Mouse (Mus musculus): ENCODE measurements at regions not wholly inside any gene's neighbourhood (a gene's known extent, or its start where the extent isn't known, plus 50 kb on each side); places are given as distances from the start of the nearest gene placed in this dataset.

DNA sequence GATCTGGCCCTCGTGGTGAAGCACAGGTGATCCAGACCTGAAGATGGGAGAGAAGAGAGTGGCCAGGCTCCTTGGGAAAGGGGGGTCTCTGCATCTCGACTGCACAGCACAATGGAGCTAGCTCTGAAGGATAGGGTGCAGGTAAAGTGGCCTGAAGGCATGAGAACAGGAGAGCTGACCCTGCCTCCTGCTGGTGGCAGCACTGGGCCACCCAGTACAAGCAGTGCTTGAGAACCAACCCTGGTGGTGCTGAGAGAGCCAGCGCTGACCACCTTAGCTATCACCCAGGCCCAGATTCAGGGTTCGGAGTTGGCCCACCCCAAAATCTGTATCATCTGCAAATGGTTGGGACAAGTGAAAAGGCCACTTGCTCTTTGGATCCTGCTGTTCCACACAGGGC, 66.2 kb downstream of the A730009L09Rik start:
- no peak for DNase-seq (ENCODE audit: low read depth, low spot score)

DNA sequence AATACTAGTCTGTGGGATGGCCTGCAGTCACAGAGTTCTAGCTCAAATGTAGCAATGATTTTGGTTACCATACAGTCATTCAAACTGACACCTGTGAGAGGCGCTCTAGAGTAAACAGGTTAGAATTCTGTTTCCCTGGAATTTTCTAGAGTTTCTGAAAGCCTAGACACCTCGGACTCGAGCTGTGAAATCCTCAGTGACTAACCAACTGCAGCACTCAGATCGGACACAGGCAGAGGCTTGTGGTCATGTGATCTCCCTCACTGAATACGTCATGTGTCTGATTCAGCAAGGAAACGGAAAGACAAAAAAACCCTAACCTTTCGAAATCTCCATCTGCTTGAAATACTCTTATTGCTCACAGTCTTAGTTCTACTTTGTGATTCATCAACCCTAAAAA, 68.4 kb downstream of the A730009L09Rik start:
- no peak for DNase-seq (ENCODE audit: low read depth, low spot score)

DNA sequence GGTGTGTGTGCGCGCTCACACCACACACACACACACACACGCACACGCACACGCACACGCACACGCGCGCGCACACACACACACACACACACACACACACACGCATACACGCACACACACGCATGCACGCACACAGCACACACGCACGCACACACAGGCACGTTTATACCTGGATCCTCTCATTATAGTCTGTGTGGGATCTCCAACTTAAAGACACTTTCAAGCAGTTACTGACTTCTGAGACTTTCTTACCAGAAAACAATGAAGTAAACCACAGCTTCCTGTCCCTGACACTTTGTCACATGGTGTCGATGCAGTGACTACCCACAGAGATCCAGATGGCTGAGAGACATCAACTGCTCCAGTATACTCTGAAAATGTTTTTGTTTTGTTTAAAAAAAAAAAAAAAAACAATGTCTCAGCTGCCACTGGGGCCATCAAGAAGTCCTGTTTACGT, 68.9 kb downstream of the A730009L09Rik start:
- DNase-seq (ENCODE audit: low read depth, low spot score), result no peak

DNA sequence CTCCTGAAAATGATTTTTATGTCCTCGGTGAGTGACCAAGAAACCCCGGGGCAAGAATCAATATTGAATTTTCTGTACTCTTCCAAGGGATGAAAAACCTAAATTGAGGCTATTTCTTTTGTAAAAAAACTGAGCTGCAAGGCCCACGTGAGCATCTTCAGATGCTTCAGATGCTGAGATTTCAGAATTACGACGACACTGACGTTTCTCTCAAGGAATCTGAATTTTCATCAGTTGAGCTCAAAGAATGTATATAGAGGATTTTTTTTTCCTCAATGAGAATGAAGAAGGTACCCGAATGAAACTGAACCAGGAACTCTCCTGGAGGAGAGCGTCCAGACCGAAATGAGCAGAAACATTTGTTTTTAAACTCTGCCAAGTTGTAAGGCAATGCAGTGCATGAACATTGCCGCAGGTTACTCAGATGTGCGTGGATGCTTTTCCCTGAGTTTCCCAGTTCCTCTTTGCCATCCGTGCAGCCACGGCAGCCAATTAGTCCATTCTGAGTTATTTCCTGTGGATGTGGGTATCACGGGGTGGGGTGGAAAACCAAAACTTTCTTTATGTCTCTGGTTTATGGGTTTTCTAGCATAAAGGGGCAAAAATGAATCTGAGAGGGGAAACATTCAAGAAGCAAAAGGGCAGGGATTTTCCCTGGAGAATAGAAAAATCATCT, 69.9 kb downstream of the A730009L09Rik start:
- DNase-seq (ENCODE audit: low read depth, low spot score), result no peak

DNA sequence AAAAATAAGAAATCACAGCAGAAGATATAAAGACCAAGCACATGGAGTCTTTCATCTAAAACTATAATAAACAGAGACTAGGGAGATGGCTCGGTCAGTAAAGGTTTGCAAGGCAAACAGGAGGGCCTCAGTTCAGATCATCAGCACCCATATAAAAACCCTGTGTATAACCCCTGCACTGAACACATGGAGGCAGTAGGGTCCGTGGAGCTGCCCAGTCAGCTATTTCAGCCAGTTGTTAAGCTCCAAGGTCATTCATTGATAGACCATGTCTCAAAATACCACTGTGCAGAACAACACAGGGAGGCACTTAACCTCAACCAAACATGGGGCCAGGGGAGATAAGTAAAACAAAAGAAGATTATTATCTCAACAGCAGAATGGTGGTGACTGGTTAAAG, 78.1 kb downstream of the A730009L09Rik start:
- DNase-seq (ENCODE audit: low read depth, low spot score), result no peak

DNA sequence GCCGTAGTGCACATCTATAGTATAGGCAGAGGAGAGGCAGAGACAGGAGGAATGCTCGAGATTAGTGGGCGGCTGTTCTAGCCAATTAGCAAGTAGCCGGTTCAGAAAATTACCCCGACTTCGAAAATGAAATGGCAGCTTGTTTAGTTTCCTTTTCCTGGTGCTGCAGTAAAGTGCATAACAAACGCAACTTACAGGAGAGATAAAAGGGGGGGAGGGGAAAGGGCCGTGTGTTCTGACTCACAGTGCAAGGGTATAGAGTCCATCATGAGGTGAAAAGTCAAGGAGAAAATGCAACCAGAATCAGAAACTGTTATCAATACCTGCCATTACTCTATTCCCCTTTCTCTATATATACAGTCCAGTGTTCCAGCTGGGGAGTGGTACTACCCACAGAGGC, 88.0 kb downstream of the A730009L09Rik start:
- DNase-seq (ENCODE audit: low read depth, low spot score), result no peak

DNA sequence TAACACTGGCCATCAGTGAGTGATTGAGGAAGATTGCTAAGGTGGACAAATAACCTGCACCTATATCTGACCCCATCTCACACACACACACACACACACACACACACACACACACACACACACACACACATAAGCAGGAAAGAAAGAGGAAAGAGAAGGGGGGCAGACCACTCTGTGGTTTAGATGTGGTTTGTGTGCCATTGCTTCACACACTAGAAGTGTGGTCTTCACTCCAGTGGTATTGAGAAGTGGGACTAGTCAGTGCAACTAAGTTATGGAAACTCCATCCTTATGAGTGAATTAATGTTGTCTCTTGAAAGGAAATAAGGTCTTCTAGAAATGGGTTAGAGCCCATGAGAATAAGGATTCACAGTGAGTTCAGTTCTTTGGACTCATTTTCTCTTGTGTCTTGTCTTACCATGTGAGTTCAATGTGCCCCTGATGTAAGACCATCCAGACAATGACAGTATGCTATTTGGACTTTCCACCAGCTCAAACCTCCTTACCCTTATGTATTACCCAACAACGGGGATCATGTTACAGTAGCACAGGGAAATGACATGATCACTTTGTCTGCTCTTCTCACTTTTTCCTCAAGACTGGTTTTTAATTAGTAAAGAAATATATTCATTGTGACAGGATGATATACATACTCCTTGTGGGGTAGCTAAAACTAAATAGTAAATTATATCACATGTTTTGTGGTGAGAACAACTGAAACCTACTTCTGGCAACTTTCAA, 88.7 kb downstream of the A730009L09Rik start:
- DNase-seq (ENCODE audit: low read depth, low spot score), result no peak

DNA sequence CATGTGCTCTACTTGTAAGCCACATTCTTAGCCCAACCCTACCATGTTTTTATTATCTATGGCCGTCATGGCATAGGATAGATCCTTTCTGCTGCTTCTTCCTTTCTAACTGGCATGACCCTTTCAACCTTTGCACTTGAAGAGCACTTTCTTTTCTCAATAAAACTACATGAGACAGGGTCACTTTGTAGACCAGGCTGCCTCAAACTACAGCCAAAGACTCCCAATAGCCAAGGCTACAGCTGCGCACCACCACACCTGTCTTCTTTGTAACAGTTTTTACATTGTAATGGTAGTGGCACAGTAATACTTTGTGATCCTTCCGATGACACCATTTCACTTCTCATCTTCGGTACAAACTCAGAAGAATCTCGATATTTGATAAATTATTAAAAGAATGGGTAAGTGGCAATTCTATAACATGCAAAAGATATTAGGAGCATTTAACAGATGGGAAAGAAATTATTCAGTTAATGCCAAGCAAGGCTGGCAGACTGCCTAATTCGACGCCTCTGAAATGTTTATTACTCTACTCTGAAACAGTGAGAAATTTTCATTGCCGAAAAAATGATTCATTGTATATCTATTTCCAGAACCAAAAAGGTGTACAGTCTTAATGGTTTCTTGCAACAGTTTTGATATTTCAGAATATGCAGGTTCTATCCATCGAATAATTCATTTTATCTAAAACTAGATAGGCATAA, 89.5 kb downstream of the A730009L09Rik start:
- DNase-seq (ENCODE audit: low read depth, low spot score), result no peak

DNA sequence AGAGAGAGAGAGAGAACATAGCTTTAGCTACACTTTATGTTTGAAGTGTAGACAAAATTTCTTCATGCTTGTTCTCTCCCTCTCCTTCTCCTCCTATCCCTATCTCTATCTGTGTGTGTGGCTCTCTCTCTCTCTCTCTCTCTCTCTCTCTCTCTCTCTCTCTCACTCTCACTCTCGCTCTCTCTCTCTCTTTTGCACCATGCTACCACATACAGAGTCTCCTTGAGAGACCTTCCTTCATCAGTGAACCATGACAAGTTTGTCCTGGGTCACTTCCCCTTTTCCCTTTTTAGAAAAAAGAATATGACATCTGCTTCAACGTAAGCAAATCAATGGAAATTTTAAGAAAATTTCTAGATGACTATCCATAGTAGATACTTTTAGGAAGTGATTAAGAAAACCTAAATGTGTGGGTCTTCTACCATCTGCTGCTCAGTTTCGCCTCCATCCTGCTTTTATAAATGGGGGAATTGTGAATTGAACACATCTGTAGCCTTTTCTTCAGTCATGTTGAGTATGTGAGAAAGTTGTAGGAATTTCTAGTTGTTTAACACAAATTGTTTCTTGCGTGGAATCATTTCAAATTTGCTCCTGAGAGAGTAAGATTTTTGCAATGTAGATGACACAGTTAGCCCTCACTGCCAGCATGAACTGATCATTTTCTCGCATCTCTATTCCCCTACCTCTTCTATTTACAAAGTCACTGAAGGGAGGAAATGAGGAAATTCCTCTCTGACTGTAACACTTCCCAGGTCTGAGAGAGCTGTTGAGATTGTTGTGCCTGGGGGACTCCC, 91.3 kb downstream of the A730009L09Rik start:
- no peak for DNase-seq (ENCODE audit: low read depth, low spot score)

DNA sequence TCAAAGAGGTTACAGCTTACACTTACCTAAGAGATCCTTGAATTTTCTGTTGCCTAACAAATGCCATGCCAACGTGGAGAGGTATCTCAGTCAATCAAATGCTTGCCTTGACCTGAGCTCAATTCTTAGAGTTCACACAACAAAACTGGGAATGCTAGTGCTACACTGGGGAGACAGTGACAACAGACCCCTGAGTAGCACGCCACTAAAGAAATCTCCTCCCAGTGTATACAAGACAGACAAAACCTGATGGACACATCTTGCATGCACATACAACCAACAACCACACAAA, 91.8 kb downstream of the A730009L09Rik start:
- DNase-seq (ENCODE audit: low read depth, low spot score), result no peak

DNA sequence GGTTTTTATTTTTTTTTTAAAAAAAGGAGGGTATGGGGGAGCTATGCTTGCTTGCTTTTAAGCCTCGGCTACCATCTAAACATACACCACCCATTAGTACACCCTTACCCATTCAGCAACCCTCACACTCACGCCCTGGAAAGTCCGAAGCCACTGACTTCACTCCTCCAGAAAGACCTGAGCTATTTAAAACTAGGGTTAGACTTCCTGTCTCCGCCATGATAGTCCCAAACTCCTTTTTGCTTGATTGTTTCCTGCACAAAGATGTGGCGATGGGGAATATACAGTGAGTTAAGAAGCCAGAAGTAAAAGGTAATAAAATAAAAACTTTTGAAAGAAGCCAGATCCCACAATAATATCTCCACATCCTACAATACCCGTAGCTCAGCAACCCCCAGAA, 92.6 kb downstream of the A730009L09Rik start:
- DNase-seq (ENCODE audit: low read depth, low spot score), result no peak

DNA sequence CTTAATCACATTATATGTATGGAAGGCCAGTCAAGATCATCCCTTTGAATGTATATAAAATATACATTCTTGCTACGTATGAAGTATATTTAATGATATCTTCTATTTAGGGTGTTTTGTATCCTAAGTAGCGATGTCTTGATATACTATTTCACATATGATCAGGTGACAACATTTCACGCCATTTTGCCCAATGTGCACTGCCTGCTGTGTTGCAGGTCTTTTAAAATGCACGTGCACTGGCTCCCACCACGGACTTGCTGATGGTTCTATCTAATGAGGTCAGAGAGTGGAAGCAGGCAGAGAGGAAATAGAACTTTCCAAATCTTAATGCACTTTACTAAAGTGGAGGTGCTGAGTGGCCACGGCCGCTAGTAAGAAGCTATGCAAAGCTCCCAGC, 100.8 kb downstream of the A730009L09Rik start:
- no peak for DNase-seq (ENCODE audit: low read depth, low spot score)

DNA sequence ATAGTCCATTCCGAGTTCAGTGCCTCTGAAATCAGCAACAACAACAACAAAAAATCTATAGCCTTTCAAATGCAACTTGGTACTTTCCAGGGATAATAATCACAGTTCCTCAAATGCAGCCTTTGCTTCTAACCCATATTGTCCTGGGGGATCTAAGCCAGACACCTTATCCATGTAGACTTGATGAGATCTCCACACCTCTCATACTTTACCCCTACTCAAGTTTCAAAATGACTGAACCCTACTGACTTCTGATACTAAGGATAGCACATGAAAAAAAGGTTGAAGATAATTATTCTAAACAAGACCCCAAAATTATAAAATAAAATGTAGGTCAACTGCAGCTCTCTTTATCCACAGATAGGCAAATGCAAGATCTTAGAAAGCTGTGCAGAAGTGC, 101.2 kb downstream of the A730009L09Rik start:
- DNase-seq (ENCODE audit: low read depth, low spot score), result no peak

DNA sequence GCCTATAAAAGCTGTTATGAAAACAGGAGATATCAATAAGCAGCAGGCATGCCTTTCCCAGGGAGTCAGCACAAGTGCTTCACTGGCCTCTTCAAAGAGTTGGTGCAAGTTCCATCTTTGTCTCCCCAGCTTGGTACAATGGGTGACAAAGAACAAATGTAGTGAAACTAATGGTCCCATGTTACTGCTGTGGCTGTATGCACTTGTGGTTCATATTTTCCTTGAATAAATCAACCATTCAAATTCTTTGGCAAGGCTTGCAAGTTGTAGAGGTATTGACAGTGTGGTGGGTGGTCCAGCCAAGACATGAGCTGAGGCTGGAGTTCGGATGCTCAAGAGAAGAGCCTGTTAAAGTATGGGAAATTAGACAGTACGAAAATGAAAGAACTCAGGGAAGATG, 103.5 kb downstream of the A730009L09Rik start:
- no peak for DNase-seq (ENCODE audit: low read depth, low spot score)

DNA sequence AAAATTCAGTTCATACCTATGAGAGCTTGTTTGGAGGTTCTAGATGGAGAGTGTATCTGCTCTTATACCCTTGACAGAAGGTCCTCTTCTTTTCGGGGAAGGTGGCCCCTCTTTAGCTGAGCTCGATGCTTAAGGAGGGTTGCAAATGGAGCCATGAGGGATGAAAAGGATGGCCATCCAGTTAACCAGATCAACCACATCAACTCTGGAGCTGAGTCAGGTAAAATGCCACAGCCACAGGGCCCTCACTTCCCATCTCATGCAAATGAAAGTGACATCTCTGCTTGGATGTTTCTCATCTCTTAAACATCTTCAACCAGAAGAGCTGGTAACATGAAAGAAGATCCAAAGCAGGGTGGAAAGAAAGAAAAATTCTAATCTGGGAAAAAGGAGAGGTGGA, 105.0 kb downstream of the A730009L09Rik start:
- no peak for DNase-seq (ENCODE audit: low read depth, low spot score)

DNA sequence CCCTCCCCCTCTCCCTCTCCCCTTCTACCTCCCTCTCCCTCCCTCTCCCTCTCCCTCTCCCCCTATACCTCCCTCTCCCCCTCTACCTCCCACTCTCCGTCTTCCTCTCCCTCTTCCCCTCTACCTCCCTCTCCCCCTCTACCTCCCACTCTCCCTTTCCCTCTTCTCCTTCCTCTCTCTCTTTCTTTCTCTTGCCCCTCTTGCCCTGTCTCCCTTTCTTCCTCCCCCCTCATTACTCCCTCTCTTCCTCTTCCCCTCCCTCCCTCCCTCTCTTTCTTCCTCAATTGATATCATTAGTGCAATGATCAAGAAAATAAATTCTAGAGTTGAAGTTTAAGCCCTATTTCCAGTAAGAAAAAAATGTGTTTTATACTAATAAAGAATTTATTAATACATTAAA, 105.9 kb downstream of the A730009L09Rik start:
- DNase-seq (ENCODE audit: low read depth, low spot score), result no peak

DNA sequence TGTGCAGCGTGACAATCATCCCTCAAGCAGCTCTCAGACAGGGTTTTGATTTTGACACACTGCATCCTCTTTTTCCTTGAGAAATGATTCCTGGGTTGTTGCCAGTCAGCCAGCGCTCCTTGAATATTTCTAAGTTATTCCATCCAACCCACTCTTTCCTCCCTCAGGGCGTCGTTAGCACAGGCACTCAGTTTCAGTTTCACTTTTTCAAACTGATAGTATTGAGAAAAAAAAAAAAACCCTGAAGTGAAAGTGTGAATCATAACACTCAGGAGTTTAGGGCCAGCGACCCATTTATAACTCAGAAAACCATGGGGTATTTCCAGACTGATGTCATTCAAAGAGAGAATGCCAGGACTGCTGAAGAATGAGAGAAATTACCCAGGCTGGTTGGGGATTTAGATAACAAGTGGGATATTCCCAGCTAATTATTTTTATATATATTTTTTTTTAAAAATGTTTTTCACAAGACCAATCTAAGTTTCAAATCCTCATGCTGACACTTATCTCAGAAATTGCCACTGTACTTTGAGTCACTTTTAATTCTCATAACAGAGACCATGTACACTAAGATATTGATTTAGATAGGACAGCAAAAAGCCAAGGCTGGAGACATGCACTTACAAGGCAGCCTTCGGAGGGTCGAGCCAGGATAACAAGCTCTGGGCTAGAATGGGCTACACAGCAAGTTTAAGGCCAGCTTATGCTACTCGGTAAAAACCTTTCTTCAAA, 106.5 kb downstream of the A730009L09Rik start:
- DNase-seq (ENCODE audit: low read depth, low spot score), result no peak

DNA sequence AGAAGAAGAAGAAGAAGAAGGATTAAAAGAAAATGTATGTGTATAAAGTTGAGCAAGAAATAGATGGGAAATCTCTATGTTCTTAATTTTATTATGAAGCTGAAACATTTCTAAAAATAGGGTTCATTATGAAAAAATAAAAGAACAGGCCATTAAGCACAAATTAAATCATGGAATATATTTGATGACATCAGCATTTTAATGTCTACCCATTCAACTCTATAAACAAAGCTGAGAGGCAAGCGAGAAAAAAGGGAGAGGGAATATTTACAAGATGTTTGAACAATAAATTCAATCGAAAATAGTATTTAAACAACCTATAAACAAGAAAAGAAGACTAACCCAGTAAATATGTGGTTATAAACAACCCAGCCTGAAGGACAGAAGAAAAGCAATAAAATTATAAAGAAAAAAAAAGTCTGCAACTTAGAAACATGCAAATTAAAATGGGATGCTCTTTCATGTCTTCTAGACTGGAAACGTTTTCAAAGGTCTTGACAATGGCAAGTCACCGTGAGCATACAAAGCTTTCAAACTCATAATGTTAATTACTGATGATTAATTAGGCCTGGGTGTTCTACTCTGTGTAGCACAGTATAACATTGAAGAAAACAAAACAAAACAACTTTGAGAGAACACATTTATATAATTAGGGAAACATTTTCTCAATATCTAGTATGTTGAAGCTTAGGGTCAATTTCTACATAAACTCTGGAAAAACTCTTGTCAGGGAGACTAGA, 108.6 kb downstream of the A730009L09Rik start:
- DNase-seq (ENCODE audit: low read depth, low spot score), result no peak

DNA sequence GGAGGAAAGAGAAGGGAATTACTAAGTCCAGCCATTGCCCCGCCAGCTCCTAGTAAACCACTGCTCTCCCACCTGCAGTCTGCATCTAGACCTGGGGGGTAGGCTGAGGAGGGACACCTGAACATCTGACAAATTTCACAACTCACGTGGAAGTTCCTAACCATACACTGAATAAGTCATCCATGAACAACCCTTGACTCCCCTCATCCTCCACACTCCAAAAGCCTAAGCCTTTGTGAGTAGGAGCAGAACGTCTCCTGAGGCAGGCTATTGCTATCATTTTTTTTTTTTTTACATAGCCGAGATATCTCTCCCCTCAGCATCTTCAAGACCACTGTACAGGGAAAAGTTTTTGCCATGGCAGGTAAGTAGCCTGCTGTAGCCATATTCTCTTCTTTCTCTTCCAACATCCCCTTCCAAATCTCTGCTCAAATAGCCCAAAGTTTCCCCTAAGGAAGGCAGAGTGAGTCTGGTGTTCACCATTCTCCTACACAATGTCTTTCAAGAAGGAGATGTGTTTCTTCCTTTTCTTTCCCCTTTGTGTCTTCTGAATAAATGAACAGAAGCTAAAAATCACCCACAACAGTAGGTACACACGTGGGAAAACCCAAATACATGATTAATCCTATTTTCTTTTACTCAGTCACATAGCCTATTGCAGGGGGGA, 109.7 kb downstream of the A730009L09Rik start:
- DNase-seq (ENCODE audit: low read depth, low spot score), result no peak

DNA sequence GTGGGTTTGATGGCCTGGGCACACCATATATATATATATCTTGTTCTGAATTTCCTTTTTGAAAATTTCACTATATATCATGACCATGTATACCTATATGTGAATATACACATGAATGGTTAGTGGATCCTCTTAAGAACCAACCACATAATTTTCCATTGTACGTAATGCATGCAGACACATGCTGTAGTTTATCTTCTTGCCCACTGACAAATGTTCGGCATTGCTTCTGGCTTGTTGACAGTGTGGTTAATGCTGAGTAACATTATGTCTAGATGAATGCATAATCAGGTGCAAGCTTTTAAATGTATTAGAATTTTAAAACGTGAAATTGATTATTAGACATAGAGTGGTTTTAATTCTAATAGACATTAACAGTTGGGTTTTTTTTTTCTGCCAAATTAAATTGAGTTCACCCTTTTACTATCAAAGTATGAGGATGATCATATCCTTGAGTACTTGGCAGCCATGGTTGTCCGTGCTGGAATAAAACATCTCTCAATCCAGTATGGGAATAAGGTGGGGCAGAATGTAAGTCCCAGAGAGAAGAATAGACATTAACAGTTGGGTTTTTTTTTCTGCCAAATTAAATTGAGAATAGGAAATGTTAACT, 110.3 kb downstream of the A730009L09Rik start:
- DNase-seq (ENCODE audit: low read depth, low spot score), result no peak

Measured in mesoderm, embryonic 11.5 days (tissue).